Mouse (Mus musculus) urinary bladder, adult 2 months (tissue): Measurements from ENCODE around the gene Nebl. TPM values are rescaled to one million over a fixed set of nuclear protein-coding genes. Genes with fewer than 3 reads are reported as not detected.

ENCODE experiments used
- DNase-seq: peaks from one replicate; pipeline ENCODE4 v3.0.0; 2022; ENCODE audit warnings: low spot score
- polyA plus RNA-seq: library from polyadenylated mRNA; depleted of rRNA; stranded (reverse); fragments of >200 nt; gene quantifications from 2 replicates; pipeline ENCODE4 v1.2.3, GENCODE M21; 2012

Gene Nebl
- polyA plus RNA-seq, 1 experiment, result 0.44 TPM

- DNase-seq, result no peak
Measured at GRCm38 (mm10) chr2:17623931-17624330, 107.3 kb downstream of the Nebl start.

DNA sequence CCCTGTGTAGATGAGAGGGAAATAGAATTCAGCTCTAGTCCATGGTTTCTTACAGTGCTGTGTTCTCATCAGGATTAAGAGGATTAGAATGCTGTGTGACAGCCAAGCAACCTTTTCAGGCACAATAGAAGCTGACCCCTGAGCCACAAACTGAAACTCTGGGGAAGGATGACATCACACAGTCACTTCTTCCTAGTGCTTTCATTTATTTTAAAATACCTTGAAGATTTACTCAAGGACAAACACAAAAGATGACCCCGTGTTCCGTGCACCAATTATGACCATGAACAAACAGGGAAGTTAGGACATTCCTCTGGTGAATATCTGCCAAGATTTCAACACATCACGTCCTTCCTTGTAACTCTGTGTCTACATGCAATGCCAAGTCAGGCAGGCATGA lies 121.0 kb downstream of the Nebl start:
- no peak for DNase-seq

DNA sequence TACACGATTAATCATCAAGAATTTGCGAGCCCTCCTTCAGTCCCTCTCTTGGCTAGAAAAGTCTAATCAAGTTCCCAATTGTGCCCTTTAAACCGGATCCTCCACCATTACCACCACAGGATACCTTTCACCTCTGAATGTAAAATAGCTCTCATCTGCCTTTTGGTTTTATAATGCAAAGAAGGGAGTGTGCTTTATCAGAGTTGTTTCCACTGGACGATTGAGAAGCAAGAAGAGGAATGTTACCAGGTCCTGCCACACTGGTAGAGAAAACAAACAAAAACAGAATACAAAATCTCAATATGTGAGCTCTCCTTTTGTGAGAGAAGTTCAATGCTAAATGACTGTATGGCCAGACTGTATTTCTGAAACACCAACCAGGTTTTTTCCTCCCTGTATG lies 127.7 kb downstream of the Nebl start:
- no peak for DNase-seq

DNA sequence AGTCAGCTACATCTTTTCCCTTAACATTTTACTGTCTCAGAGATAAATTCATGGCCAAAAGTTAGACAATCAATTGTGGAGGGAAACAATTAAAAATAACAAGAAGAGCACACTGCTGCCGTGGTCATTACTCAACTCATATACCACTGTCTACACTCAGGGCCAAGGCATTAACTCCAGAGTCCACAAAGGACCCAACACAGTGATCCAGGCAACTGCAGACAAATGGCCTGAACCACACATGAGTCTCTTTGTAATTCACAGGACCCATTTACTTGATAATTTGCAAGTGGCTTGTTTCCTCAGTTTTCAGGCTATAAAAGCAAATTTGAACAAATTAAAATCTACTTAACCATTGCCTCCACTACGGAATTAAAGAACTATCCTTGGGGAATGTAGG lies 130.6 kb downstream of the Nebl start:
- no peak for DNase-seq

- no peak for DNase-seq
Measured at GRCm38 (mm10) chr2:17599860-17600259, 131.4 kb downstream of the Nebl start.

DNA sequence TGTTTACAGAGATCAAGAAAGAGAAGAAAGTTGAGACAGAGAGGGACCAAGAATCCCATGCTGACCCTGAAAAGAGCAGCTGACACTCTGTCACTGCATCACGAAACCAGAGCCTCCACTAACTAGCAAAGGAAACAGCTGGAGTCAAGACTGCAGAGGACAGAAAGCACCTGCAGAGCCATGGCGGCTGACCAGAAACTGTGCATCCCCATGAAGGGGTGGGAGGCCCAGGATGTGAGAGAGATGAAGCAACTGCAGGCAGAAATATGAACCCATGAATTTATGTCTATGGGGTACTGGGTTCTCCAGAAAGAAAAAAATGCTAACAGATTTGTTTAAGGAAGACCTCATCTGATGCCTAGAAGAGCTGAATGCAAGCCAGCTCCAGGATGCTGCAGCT lies 133.3 kb downstream of the Nebl start:
- no peak for DNase-seq

GRCm38 (mm10) chr2:17589669-17590068 lies 141.6 kb downstream of the Nebl start:
- DNase-seq, result no peak

GRCm38 (mm10) chr2:17585329-17585992 lies 145.8 kb downstream of the Nebl start:
- no peak for DNase-seq

DNA sequence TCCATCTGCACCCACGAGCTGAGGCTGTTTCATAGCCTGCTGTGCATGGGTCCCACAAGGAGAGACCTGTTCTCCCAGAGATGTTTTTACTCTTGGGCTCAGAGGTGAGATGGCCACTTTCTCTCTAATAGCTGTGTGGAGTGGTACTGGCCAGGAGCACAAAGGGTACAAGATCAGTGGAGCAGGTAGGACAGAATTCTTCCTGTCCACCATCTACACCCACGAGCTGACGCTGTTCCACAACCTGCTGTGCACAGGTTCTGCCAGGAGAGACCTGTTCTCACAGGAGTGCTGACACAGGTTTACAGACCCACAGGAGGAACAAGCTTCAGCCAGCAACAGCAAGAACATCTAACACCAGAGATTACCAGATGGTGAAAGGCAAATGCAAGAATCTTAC lies 155.6 kb downstream of the Nebl start:
- no peak for DNase-seq

DNA sequence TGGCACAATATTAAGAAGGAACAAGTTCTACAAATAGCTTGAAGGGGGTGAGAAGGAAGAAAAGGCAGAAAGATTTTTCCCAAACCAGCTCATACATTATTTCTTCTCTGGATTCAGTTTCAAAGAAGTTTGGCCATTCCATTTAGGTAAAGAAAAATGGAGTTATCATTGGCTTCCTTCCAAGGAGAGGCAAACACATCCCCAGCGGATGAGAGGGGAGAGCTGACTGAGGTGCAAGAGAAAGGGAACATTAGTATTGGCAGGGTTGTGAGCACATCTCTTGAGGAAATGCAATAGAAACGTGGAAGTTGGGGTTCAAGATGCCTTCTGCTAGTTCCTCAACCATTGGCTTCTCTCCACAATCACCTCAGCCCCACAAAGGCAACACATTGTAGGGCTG lies 159.5 kb downstream of the Nebl start:
- no peak for DNase-seq

DNA sequence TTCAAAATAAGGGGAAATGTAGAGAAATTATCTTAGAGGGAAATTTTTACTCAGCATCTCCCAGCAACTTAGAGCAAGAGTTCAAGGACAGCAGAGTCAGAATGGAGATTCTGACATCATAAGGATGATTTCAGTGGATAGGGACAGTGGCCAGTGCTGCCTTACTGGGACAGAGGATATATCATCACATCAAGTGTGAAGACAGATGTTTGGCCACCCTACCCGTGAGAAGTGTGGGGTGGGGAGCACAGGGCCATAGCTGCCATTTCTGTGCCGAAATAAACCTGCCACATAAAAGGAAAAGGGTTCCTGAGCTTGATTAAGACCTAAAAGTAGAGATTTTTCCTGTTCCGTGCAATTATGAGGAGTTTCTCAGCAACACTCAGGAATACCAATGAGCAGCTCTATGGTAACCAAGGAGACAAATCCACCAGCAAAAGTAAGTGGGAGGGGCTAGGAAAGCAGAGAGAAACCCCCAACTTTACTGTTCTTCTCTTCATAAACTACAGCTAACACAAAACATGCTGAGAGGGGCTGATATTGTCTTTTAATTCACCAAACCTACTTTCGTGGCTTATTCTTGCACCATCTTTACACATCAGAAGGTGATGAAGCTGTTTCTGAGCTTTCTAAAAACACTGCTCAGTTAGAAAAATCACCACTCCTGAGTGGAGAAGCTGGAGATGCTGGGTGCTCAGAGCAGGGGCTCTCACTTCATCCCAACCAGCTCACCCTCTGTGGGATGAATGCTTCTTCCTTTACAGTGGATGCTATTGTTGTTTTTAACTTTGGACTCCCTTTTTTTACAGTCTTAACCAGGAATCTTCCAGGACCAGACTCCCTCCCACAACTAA lies 172.1 kb downstream of the Nebl start:
- DNase-seq, result no peak

DNA sequence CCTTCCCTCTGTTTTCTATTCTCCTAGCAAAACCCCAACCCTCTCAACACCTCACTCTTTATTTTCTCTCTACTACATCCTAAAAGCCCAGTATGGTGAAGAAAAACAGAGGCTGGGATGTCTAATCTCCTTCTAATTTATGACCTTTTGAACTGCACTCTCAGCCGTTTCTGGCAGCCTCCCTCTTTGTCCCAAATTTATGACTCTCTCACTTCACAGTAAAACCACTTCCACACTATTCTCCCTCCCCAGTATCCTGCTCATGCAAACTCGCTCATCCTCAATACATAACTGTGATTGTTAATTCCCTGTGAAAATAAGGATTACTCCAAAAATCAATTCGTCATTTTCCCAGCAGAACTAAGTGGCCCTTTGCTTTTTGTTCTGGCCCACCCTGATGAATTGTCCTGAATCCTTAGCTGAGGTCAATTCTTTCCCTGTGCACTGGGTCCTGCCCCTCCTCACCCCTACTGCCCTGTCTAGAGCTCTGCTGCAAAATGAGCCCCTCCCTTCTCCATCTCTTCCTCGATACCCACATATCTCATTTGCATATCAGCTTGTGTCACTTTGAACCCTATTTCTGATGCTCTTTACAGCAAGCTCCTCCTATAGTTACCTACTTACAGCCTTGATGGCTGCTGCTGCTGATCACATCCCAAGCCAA lies 181.2 kb downstream of the Nebl start:
- DNase-seq, result no peak

DNA sequence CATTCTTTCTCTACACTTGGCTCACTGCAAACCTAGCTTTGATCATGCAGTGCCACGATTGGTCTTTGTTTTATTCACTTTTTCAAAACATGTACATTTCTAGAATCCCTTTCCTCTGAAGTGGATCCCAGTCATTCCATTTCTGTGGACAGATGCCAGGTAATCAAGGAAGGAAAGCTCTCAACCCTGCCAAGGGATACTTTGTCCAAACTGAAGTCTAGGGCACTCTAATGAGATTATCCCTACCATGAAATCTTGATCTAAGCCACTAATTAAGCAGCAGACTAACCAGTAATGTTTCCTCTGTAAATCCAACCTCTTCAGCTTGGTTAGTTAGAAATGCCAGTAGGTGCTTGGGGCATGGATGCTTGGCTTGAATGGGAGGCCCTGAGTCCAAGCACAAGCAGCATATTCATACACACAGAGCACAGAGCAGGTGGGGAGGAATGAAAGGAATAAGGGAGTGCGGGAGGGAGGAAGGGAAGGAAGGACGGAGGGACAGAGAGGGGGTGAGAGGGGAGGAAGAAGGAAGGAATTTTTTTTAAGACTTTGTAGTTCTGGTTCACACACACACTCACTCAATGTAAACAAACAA lies 184.8 kb downstream of the Nebl start:
- no peak for DNase-seq

DNA sequence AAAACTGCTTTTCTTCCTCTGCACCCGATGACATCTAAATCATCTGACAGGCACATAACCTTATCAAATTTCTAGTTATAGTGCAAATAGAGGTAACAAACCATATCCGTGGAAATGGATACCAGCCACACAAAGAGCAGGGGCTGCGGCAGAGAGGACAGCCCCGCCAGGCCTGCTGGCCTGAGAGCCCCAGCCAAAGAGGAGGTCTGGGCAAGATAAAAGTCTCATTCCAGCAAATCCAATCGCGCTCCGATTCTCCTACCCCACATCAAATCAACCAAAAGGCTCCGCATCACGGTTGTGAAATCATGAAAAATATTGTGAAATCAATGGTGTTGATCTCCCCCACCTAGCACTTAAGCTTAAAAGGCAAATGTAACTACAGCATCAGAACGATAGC lies 191.5 kb downstream of the Nebl start:
- no peak for DNase-seq

DNA sequence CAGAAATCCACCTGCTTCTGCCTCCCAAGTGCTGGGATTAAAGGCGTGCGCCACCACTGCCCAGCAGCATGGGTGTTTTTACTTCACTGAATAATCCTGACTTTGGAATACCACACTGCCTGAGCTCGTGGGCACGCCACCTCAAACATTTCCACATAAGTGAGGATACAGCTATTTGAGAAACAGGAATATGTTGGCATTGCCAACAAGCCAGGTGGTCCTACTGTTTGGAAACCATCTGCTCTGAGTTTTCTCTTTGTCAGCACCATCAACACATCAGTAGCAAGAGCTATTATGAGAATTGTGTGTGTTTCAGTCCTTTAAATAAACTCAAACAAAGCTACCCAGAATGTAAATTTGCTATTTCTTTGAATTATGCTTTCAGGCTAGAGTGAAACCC lies 192.8 kb downstream of the Nebl start:
- DNase-seq, result no peak

GRCm38 (mm10) chr2:17531355-17532105 lies 199.7 kb downstream of the Nebl start:
- no peak for DNase-seq

DNA sequence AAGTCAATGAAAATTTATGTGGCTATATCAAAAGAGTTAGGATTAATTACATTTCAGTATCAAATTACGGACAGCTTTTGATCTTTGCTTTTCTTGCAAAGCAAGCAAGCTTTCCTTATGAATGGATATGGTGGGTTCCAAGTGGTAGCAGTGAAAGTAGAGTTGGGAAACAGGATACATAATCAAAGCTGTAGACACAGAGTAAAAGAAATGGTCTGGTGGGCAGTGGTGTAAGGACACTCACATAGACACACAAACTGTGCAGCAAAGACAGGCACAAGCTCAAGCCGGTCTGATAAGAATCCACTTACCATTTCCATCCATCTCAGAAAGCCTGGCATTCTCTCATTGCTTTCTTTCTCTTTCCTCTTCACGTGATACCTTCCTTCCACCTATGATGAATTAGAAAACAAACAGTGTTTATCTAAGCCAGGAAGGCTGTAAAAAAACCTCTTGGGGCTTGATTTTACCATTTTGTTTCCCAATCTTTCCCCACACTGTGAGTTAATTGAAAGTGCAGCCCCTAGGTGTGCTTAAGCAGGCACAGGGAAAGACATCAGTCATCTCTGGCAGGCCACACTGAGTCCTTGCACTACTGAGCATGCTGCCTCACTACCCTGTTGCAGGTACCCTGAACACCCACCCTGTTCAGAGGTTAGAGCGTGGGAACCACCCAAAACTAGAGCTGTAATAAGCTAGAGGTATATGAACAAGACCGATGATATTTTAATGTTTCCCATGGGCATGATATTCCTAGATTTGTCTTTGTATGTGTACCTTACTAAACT lies 205.3 kb downstream of the Nebl start:
- DNase-seq, result no peak

- DNase-seq, result no peak
Measured at GRCm38 (mm10) chr2:17525211-17525610, 206.1 kb downstream of the Nebl start.

DNA sequence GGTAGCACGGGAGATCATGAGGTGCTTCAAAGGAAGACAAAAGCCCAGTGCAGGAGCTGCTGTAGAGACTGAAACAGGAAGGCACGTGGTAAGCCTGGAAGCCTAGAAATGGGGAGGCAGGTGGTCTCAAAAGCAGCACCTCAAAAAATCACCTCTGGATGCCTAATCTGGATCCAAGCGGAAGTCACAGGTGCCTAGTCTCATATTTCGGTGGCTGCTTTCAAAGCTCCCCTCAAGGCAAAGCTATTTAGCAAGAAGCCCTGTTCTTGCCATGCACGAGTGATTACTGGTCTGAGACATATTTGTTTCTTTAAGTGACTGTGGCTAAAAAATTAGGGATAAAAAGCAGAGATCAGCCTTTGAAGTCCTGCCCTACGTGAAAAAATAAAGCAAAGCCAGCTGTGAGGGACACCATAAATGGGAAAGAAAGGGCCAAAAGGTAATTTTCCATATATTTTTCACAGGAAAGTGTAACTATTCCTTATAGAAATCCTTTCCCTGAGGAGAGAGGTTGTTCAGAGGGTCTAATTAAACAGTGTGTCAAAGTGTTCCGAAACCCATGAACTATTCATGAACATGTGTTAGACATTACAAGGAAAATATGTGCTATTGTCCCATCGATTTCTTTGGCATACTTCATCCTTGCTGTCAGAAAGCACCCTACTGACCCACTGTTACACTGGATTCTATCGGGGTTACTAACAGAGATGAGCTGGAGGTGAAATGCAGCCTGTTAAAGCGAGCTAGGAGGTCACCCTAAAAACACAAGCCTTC lies 206.9 kb downstream of the Nebl start:
- no peak for DNase-seq

GRCm38 (mm10) chr2:17523791-17524190 lies 207.5 kb downstream of the Nebl start:
- no peak for DNase-seq
